Mouse (Mus musculus) lung, postnatal 25 days (tissue): ENCODE measurements around the gene Acrbp.
A peak's percentile ranks its signal among the peaks of the same experiment; 100 is the strongest.

Experiments
- DNase-seq: peaks from one replicate; pipeline ENCODE4 v3.0.0; 2022; ENCODE audit warnings: low spot score

Gene Acrbp

DNA sequence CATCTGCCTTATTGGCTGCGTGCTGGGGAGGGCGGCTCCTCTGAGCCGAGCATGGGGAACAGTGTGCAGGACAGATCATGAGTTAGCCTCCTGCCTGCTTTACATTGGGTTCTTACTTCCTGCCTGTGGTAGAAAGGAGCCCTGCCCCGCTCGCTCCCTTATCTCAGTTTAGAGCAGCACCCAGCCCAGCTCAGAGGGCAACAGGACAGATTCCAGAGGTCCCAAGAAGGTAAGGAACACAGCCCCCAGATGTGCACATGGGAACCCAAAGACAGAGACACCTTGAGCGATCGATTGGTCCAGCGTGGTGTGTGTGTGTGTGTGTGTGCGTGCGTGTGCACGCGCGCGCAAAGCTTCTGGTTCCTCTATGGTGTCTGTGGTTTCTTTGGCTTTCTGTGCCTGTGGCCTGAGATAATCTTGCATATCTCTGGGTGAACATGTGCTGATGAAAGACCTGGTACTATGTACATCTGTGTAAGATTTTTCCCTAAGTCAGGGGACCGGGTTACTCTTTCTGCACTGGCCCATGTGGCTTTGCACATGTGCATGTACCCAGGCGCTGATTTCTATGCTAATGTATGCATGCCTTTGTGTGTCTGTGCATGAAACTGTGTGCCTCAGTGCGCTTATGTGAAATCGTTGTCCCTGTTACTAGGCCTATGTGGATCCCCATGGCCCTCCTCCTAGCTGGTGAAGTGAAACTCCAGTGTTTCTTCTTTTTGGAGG lies 21.8 kb downstream of the Acrbp start:
- peak; percentile 35 for DNase-seq

DNA sequence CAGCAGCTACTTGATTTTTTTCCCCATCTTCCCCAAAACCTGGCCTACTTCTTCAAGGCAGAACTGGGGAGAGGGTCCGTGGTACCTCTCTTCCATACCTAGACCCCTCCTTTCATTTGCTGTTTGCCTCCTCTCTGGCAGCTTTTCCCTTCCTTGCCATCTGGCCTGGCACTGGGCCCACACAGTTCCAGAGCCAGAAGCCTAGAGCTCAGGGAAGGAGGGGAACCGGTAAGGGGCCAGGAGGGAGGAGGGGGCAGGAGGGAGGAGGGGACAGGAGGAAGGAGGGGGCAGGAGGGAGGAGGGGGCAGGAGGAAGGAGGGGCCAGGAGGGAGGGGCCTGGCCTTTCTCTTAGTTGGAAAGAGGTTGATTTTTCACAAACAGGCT lies 22.4 kb downstream of the Acrbp start:
- DNase-seq = no peak

DNA sequence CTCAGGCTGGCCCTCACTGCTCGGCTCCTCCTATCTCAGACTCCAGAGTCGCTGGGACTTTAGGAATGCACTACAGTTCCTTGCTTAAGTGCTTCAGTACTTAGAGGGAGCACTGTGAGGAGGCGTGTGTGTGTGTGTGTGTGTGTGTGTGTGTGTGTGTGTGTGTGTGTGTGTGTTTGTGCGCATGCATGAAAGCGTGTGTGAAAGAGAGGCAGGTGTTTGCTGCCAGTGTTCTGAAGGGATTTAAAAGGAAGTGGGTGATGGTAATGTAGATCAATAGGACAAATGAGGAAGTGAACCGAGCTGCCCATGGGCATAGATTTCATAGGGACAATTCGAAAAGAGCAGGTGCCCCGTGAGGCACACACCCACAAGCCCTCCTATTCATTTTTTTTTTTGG lies 24.3 kb downstream of the Acrbp start:
- DNase-seq = no peak

DNA sequence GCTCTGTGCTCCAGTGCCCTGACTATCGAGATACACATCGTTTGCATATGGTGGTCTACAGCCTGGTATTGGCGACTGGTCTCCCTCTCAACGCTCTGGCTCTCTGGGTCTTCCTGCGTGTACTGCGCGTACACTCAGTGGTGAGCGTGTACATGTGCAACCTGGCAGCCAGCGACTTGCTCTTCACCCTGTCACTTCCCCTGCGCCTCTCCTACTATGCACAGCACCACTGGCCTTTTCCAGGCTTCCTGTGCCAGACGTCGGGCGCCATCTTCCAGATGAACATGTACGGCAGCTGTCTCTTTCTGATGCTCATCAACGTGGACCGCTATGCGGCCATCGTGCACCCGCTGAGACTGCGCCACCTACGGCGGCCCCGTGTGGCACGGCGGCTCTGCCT lies 31.9 kb downstream of the Acrbp start:
- no peak for DNase-seq

DNA sequence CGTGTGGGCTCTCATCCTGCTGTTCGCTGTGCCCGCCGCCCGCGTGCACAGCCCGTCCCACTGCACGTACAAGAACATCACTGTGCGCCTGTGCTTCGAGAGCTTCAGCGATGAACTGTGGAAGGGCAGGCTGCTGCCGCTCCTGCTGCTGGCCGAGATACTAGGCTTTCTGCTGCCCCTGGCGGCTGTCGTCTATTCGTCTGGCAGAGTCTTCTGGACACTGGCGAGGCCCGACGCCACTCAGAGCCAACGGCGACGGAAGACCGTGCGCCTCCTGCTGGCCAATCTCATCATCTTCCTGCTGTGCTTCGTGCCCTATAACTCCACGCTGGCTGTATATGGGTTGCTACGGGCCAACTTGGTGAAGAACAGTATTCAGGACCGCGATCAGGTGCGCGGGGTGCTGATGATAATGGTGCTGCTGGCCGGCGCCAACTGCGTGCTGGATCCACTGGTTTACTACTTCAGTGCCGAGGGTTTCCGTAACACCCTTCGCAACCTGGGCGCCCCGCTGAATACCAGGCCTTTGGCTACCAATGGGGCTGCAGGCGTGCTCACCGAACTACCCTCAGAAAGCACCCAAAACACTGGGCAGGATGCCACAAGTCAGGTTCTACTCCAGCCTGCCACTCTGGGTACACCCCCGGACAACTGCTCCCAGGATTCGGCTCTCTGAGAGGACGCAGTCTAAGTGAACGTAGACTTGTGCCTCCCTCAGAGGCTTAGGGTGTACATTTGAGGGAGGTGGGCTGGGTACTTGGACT lies 32.5 kb downstream of the Acrbp start:
- DNase-seq = peak; percentile 90

DNA sequence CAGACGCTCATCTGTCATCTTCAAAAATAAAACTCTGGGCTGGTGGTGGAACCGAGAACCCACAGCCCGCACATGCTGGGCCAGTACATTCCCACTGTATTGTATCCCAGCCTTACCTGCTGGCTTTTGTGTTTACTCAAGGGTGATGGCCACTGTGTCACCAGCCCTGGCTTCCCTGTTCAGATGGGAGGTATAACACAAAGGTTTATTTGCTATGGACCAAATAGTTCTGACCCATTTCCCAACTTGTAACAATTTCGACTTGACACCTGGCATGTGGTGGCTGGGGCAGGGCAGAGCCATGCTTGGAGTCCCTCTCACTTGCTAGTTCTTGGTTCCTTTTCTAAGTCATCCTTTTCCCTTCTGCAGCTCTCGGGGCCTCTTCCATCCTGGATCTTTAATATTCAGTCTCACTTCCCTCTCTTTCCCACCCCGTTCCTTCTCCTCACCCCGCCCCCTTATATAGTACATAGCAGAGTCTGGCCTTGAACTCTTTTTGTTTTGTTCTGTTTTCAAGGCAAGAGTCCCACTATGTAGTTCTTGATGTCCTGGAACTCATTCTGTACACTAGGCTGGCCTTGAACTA lies 33.4 kb downstream of the Acrbp start:
- no peak for DNase-seq

DNA sequence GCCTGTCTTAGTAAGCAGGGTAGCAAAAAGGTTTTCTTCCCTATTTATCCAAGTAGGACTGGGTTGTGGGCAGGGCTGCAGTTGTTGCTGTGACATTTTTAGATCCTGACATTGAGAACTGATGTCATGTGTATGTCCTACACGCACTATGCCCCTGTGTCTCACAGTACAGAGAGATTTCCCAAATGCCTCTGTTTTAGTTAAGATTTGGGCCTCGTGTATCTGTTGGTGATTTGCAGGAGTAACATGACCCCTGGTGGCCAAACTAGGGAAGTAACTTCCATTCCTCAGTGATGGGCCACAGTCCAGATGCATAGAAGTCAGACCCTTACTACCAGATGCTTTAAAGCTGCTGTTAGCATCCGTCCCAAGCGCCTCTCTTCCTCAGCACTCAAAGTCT lies 34.9 kb downstream of the Acrbp start:
- DNase-seq = peak; percentile 75

DNA sequence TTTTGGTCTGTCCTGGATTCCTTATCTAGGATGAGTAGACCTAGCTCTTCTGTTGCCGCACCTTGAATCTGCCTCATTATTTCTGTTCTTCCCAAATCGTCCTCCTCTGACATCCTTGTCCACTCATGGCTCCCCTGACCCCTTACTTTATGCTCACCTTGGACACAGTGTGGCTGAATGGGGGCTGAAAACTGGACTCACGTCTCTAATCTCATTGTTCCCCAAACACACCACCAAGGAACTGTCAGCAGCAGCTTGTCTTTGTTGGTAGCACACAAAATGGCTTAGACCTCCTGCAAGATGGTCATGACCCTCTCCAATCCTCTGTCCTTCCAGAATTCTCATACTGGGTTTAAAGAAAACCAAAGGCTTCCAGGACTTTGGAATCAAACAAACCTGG lies 38.4 kb downstream of the Acrbp start:
- DNase-seq = no peak

DNA sequence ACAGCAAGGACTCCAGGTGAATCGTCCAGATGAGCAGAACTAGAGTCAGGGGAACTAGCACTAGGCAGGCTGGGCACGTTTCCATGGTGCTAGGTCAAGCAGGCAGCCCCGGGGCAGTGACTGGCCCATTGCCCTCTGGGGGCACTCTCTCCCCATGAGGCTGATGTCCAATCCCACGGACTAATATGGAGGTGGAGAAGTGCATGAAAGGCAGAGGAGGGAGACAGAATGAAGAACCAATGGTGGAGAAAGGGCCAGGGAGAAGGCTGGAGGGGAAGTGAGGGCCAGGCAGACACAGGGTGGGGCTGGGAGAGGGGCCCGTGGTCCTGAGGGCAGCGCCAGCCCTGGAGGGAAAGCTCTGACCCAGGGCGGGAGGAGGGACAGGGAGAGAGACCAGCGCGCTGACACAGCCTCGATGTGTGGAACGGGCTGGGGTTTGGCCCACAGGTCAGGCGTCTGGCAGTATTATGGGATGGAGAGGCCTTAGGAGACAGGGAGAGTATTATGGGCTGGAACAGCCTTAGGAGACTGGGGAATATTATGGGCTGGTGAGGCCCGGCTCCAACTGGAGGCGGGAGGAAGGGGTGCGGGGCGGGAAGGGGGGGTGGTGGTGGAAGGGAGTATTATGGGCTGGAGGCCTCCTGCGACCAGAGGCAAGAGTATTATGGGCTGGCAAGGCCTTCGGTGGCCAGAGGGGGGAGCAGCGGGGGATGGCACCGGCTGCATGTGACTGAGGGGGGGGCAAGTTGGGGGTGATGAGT lies 39.3 kb downstream of the Acrbp start:
- peak; percentile 80 for DNase-seq

DNA sequence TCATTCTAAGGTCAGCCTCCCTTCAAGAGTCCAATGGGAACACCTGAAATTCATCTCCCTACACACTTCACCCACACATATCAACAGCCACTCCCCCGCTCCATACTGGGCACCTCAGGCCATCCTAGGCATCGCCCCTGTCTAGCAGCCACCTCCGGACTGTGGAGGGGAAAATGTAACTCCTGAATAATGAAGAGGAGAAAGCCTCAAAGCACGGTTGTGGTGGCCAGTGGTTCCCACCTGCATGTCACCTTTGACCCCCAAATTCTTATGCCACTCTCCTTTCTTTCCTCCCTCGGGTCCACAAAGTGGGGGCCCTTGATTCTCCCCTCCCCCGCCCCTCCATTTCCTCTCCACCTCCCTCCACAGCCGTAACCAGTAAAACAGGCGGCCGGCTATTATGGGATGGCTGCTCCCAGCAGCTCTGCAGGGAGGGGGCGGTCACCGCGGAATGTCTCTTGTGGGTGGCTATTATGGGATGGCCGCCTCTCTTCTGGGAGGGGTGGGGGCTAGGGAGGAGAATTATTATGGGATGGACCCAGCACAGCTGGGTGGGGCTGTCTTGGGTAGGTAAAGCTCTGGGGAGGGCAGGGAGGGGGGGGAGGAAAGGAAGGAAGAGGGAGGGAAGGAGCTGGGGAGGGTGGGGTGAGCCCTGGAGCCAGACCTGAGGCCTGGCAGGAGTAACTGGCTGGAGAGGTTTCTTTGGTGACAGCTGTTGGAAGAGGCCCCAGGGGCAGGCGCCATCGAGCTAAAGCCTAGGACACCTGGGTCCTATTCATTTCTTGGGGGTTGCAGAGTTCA lies 40.2 kb downstream of the Acrbp start:
- DNase-seq = peak; percentile 88

DNA sequence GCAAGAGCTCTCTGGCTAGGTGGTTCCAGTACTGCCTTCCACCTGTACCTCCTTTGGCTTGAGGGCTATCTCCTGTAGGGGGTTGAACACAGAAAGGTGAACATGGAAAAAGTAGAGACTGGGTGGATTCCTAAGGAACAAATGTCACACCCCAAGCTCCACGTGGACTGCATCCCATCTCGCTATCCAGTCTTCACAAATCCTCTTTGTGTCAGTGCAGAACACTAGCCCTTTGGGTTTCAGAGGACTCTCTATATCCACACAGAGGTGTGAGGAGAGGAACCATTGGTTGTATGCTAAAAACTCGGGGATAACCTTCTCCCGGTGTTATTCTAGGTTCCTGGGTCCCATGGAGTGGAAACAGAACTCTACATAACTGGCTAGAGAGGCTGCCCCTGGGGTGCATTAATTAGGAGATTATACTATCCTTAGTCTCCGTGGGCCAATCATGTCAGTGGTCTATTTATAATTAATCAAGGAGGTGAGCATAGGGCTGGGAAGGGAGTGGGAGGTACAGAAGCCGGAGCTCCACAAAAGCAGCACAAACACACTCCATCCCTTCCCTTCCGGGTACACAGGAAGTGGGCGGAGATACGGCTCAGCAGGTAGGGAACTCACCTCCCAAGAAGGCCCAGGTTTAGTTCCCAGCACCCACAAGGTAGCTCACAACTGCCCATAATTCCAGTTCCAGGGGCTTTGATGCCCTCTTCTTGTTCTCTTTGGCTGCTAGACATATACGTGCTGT lies 41.0 kb downstream of the Acrbp start:
- no peak for DNase-seq

DNA sequence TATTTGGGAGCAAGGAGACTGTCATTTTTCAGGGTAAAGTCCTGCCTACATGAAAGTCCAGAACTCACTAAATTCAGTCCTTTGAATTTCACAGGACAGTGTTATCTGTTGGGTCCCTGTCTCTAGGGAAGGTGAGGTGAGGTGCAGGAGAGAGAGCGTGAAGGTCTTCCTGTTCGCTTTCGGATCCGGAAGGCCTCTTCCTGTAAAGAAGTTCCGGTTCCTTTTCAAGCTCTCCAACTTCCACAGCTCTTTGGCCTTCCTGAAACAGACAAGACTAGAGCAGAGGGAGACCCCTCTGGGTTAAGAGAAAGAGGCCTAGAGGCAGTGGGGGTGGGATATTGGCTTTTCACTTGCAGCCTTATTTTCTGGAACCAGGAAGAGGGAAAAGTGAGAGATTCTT lies 42.9 kb downstream of the Acrbp start:
- DNase-seq = no peak

DNA sequence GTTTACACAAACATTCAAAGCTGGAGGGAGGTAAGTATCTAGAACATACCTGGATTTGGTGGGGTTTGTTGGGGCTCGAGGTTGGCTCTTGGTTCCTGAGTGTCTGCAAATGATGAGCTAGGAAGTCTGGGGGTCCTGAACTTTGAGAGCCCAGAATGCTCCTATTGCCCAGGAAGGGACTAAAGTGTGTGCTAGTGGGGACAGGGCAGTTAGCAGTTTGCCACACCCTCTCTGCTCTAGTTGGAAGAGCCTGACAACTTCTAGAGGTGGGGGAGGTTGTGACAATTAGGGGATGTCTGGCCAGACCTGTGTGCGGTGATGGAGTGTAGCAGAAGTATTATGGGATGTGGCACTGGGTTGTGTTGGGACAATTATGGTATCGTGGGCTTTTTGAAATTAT lies 45.4 kb downstream of the Acrbp start:
- no peak for DNase-seq

DNA sequence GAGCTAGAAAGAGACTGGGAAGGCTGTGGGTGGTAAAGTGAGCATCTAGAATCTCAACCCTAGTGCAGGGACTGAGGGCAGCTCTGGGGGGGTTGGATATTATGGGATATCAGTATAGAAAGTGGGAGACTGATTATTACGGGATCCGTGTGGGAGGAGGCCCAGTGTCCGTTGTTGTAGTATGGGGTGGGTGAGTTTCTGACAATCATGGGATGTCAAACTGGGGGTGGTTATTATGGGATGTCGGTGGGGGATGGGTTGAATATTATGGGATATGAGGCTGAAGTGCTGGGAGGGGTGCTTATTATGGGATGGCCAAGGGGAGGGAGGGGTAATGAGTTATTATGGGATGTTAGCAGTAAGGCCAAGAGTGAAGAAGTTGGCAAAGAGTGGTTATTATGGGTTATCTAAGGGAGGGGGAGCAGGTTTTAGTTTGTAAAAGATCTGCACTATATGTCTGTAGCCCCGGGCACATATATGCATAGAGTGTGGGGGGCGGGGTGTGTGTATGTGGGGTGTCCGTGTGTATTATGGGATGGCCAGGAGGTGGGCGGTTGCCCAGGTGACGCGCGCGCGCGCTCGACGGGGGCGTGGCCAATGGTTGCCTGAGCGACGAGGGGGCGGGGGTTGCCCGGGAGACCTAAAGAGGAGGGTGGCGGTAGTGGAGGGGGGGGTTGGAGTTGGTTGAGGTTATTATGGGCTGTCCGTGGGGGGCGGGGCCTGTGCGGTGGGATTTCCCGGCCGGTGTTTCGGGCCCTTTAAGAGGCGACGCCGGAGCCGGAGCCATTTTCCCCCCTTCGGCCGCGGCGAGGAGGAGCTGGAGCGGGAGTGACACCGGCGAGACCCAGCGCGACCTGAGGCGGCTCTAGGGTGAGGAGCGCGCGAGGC lies 46.1 kb downstream of the Acrbp start, which contains the start of gene Chd4:
TSS of gene Chd4 (plus strand) at position 591 of the 888 bp plus-strand sequence.
- DNase-seq = peak; percentile 95

DNA sequence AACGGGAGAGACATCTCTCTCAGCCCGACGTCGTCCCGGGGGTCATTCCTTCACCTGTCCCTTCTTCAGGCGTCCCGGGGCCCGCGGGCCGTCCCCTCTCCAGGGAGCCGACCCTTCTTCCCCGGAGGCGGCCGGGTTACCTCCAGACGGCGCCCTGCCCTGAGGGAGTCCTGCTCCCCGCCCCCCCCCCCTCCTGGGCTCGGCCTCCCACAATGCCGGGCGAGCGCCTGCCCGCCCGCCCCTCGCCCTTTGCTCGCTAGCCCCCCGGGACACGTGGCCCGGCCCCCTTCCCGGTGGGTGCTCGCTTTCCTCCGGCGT lies 46.7 kb downstream of the Acrbp start:
- no peak for DNase-seq

DNA sequence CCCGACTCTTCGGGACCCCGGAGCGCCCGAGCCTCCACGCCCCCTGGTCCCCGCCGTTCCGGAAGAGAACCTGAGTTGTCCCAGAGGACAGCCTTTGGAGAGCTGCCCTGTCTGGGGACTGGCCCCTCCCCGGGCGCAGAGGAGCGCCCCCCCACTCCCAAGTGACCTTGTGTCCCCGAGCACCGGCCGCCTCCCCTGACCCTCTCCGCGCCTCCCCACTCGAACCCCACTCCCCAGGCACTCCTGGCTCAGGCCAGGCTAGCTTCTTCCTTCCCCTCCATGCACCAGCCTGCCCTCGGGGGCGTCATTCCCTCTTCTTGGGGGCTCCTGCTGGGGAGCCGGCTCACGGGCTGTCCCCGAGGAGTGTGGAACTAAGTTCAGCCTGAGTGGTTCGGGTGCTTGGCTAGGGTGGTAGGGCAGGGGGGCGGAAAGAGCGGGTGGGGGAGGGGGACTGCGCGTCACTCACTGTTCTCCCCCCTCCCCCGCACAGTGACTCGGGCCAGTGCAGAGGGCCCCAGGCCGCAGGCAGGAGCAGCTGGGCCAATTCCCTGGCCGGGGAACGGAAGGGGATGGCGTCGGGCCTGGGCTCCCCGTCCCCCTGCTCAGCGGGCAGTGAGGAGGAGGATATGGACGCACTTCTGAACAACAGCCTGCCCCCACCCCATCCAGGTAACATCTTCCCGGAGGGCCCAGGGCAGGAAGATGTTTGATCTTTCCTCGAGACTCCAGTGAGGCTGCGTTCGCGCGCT lies 47.3 kb downstream of the Acrbp start:
- peak; percentile 58 for DNase-seq

DNA sequence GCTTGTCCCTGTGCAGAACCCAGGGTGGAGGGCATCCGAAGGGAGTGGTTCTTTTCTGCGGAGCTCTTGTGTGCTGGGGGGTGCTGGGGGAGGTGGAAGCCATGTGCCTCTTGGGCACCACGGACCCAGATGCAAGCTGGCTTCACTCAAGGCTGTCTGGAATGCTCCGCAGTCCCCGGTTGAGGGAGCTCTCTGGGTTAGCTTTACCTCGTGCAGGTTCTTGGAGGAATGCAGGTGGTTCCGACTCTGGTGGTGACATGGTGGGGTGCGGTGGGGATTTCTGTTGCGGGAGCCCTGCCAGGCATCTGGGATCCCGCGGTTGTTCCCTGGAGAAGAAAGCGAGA lies 47.8 kb downstream of the Acrbp start:
- DNase-seq = no peak

DNA sequence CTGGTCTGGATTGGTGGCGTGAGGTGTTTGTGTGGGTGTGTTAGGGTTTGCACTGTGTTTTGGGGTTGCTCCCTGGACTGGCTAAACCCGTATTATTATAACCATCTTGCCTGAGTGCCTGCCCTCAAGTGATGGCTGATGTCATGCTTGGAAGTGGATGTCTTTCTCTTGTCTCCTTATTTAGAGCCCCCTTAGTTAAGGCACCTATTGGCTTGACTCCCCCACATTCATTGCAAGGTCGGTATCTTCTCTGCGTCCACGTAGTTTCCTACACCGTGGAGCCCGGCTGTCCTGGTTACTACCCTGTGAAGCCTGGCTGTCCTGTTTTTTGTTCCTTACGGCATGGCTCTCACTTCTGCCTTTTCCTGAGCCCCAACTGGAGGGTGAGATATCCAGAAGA lies 48.5 kb downstream of the Acrbp start:
- DNase-seq = no peak

DNA sequence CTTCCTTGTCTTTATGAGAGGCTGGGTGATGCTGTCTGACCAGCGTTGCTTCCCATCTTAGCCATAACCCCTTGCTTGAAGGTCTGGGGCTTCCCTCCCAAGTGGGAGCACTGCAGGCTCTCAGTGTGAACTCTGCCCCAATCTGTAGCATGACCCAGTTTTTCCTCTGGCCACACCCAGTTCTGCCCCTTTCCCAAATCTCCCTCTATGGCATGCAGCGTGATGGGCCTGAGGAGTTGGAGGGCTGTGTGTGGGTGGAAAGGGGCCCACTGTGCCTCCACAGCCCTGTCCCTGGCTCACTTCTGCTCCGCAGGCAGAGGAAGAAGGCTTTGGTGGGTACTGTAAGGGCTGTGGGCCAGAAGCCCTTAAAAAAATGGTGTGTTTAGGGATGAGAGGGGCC lies 49.0 kb downstream of the Acrbp start:
- DNase-seq = no peak
